Mouse (Mus musculus): ENCODE measurements at regions not wholly inside any gene's neighbourhood (a gene's known extent, or its start where the extent isn't known, plus 50 kb on each side); places are given as distances from the start of the nearest gene placed in this dataset.
"Not testable (repeated sequence)": the region's sequence is repeated elsewhere in the genome, so short reads cannot be mapped to it uniquely, and the experiment has no call there.

DNA sequence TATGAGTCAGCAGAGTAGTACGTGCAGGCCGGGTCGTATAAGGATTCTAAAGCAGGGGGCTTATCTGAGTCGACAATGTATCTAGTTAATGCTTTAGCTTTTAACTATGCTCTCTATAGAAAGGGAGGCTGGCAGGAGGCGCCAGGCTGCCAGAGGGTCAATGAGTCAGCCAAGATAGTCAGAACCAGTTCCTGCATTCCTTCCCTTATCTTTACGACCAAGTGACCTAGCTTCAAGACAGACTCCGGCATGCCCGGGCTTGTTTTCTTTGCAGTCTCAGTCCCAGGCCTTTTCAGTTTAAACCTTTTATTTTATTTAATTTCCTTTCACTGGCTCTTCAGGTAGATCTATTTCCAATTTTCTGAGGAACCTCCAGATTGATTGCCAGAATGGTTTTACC, 374.0 kb upstream of the Nrxn1 start:
- DNase-seq: no peak

DNA sequence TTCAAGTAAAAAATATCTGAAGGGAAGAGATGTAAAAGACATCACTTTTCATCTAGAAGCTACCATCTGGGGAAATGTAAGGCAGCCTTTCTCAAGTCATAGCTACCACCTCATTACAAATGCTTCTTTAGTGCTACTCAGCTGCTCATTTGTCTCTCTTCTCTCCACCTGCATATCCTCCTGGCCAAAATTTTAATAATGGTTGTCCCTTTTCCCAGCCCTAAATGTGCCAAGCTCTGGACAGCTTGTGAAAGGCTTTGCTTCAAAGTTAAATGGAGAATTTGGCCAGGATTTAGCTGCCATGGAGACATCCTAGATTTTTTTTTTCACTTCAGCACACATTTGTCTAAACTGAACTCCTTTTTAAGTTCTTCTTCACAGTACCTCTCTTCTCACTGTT, 358.8 kb upstream of the Nrxn1 start:
- DNase-seq: no peak

DNA sequence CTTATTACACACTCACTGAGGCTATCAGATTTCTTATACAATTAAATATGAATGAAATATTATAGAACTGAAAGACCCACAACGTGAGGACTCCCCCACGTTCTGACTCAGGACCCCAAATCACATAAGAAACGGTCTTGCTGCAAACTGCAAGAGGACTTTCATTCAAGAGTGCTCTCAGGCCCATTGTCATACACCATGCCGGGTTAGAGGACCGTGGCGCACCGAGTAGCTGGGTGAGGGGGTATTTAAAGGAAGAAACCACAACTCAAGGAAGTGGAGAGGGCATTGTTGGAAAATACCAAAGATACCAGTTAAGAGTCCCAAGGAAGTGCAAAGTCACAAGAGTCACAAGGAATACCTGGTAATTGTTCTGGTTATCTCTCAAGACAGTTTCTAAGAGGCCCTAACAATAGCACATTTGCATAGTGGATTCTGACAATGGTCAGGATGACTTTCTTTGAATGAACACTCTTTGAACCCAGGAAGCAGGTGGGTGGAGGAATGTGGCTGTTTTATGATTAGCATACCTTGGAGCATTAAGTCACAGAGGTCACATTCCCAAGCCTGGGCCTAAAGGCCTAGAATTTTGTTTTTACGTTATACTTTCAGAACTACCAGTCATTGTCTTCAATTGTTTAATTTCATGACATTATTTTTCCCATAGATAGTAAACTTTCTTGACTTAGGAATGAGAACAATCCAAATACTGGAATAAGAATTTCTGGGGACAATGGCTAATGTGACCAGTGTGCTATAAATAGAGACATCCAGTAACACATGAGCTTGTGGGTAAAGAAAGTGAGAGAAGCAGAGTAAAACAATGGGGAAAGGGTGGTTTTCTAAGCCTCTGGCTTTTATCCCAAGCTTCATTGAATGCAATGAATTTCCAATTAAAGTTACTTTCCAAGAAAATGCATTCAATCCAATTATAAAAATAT, 339.2 kb upstream of the Nrxn1 start:
- not testable (repeated sequence) for DNase-seq

DNA sequence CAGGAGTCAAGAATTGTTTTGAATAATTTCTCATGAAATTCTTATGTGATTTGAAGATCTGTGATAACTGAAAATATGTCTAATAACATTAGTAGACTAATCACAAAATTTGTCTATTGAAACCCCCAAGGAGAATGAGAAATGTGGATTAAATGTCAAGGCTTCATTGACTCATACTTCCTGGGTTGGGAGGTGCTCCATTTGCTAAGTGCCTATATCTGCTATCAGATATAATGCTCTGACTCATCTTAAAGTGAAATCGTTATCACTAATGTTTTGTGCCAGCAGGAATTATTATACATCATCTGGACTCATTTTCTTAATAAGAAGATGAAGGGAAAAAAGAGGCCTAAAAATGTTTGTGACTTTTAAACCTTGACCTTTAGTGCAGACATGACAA, 337.5 kb upstream of the Nrxn1 start:
- DNase-seq: no peak

DNA sequence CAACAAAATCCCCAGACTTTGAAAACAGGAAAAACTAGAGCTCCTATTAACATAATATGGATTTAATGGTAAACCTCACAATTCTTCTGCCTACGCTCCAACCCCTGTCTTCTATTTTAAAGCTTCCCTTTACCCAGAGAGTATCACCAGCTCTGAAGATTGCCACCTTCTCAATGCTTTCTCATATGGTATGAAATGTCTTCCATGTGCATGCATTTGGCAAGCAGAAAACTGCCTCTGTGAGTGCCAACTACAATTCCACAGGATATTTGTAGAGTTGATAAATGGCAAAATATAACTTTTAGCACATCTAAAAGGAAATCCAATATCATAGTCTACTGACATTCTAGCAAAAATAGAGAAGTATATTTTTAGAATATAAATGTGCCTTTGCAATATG, 332.2 kb upstream of the Nrxn1 start:
- DNase-seq: no peak

DNA sequence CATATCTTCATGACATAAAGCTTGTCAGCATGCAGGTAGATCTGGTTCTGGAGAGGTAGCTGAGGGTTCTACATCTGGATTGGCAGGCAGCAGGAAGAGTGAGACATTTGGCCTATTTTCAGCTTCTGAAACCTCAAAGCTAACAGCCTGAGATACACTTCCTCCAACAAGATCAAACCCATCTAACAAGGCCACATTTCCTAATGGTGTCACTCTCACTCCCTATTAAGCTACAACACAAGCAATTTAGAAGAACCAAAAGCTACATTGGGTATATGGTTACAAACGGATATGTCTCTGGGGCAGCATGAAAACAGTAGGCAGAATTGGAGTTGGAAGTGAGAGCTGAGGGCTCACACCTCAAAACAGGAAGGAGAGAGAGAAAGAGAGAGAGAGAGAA, 325.7 kb upstream of the Nrxn1 start:
- no peak for DNase-seq

DNA sequence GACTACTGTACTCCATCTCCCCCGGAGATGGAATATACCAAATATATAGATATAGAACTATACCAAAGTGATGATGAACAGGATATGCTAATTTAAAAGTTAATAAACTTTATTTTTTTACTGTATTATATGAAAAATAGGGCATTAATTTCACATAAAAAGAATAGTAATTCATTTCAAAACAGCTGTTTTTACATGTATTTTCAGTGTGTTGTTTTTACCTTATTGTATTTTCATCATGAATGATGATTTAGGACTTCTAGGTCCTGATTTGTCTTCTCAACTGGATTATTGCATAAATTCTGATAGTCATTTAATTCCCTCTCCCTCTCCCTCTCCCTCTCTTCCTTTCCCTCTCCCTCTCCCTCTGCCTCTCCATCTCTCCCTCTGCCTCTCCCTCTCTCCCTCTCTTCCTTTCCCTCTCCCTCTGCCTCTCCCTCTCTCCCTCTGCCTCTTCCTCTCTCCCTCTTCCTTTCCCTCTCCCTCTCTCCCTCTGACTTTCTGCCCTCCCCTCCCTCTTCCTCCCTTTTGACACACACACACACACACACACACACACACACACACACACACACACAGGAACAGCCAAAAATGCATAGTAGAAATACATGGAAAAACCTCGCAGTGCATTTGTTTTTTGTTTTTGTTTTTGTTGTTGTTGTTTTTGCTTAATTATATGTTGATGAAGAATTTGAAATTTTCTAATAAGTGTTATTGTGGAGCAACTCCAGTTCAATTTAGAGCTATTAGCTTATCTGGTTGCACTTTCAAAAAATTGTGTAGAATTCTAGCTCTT, 298.3 kb upstream of the Nrxn1 start:
- no peak for DNase-seq

DNA sequence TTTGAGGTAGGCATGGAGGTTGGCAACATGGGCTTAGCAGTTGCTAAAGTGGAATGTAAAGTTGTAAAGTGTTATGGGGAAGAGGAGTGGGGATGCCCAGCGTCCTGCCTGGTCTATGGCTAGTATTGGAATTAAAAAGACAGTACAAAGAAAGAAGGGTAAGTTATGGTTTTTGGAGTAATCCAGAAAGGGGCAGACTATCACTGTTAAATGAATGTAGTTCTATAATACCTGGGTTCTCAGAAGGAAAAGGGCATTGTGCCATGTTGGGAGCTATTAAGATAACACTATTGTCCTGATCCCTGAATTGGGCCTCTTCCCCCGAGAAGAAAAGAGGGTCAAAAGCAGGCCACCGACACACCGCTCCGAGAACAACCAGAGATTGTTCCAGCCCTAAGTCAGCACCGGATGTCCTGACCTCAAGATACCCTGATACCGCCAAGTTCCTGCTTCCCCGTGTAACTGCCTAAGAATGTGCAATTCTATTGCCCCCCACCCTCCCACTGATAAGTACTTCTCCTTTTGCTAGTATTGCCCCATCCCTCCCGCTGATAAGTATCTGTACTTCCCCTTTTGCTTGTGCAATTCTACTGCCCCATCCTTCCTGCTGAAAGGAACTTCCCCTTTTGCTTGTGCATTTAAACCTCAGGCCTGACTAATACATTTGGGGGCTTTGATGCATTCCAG, 297.2 kb upstream of the Nrxn1 start:
- DNase-seq: peak in 1 of 2 experiments; percentile 1

DNA sequence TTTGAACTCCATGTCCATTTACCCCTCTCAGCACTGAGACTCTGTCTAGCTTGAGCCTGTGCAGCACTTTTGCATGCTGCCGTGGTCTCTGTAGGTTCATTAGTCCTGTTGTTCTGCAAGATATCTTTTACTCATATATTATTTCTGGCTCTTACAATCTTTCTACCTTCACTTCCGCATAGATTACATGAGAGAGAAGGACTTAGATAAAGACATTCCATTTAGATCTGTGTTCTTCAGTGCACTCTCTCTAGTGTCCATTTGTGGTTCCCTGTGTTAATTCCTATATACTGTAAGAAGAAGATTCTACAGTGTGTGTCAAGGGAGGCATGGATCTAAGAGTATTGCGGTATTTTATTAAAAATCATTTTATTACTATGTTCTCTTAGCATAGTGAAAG, 295.6 kb upstream of the Nrxn1 start:
- DNase-seq: no peak

DNA sequence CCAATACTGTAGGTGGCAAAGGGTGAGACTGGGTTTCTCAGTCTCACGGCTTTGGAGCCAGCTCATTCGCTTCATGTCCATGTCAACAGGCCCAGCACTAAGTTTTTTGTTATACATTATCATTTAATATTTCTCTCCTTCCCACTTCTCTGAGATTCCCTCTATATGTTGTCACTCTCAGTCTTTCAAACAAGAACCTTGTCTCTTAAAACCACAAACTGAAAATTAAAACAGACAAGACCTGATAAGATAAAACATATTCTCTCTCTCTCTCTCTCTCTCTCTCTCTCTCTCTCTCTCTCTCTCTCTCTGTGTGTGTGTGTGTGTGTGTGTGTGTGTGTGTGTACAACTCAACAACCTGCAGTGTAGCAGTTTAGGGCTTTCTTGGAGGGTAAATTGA, 295.2 kb upstream of the Nrxn1 start:
- DNase-seq: no peak

DNA sequence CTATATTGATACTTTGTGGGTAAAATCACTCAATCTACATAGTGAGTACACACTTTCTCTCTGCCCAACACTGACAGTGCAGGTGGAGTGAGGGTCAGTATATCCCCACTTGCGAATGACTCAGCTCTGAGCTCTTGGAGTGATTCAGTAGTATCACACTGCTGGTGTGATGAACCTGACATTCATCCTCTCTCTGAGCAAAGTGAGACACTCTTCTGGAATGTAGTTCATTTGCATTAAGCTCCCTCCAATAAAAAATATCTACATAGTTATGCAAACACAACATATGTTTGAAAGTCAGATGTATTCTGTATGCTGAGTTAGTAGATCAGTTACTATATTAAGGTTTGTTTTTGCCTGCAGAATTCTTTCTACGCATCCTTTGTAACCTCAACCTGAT, 293.1 kb upstream of the Nrxn1 start:
- no peak for DNase-seq

DNA sequence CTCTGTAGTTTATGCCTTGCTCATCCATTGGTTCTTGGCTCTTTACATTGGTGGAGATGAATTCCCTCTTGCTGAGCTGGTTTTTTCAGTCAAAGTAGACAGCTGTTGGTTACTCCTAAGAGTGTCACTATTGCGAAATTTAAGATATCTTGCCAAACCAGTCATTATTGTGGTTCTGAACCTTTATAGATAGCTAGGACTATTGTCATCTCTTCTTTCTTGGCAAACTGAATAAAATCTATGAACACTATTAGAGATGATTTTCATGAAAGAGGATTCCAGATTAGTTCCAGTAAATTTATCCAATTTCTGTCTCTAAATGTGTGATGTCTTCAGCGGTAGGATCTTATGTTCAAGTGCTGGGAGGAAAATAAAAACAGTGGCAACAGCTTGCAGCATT, 275.3 kb upstream of the Nrxn1 start:
- DNase-seq: no peak

DNA sequence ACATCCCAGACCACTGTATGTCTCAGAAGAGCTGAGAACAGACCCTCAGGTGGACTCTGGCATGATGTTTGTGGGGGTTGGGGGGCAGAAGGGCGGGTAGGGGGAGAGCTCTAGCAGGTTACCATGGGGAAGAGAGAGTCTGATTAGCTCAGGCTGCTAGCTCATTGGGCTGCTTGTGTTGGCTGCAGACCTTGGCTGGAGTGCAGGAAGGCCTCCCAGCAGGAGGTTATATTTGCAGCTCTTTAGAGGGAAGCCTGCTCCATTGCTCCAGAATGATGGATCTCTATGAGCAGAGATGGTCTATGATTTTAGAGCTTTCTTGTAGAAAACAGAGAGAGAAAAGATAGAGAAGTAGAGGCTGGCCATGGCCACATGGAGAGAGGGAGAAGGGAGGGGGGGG, 268.4 kb upstream of the Nrxn1 start:
- DNase-seq: no peak

DNA sequence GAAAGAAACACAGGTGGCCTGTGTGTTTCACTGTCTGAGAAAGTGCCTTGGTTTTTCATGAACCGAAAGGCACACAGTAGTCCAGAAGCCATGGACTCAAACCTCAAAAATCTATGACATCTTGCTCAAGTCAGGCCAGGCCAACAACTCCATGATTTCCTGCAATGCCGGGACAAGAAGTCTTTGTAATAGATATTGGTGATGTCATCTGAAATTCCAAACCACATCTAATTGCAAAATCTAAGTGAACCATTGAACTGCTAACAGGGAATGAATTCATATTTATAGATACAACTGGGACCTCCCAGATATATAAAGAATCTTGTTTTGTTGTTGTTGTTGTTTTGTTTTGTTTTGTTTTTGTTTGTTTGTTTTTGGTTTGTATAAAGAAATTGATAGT, 259.2 kb upstream of the Nrxn1 start:
- no peak for DNase-seq

DNA sequence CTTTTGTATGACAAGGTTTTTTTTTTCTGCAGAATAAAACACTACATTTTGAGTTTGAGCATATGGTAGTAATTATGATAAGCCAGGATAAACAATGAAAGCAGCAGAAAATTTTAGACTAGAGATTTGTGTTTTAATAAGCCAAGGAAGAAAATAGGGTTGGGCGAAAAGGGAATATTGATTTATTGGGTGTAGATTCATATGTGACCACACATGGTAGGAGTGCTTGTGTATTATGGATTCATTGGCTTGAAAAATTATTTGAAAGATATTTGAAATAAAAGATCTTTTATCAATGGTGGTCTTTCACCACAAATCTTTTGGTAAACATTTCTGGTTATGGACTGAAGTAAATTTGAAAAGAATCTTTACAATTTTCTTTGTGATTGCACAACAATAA, 244.0 kb upstream of the Nrxn1 start:
- DNase-seq: no peak

DNA sequence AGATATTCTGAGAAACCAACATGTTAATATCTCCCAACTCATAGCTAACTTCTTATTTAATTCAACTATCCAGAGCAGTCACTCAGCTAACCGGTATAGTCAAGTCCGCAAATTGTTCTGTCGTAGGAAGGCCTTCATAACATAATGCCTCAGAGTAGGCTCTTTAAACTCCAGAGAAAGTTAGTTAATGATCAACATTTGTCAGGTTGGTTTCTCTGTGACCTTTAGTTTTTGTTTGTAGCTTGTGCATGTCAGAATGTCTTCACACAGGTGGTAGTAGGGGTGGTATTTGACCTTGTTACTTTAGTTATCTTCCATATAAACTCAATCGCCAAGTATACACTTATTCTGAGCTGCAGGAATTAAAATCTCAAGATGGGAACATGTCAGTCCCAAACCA, 240.9 kb upstream of the Nrxn1 start:
- DNase-seq: no peak

DNA sequence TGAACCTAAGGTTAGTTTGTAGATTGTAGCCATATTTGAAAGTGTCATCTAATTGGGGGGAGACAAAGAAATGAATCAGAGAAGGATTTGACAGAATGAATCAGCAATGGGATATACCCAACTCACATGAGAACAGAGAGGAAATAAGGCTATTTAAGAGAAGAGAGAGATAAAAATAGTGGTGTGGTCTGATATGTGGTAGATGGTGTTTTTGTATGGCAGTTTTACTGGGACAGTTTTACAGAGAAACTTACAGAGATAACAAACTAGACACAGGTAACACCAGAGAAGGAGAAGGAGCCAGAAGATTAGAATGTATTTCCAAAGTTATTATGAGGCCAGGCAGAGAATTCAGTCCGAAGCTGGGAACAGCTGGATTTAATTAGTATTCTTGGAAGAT, 240.3 kb upstream of the Nrxn1 start:
- DNase-seq: no peak

DNA sequence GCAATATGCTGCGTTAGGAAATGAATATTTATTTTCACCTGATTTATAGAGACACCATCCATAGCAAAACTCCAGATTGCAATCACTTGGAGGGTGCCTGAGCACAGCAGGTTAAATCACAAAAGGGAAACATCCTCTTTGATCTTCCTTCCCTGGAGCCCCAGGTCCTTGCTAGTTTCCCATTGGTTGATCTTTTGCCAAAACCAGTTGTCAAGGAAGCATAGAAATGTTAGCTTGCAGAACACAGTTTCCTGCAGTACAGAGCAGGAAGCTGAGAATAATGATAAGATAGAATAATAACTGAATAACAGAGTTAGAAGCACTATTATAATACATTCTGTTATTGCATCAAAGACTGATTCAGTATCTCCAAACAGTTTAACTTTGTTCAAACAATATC, 231.5 kb upstream of the Nrxn1 start:
- DNase-seq: peak in 1 of 2 experiments; percentile 5

DNA sequence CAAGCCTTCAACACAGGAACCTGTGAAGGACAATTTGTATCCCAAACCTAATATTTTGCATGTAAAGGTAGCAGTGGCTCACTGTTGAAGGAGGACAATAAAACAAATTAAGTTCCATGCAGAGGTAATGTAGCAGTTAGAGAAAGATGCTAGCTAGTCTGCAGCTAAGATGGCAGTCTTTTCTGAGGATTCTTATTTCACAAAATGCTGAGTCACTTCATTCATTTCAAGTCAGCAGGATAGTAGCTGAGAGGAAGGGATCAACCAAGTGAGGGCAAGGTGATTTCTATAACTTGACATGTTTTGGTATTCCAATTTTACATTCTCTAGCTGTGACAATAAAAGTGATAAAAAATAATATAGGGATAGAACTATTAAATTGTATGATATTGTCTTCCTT, 194.0 kb upstream of the Nrxn1 start:
- no peak for DNase-seq

DNA sequence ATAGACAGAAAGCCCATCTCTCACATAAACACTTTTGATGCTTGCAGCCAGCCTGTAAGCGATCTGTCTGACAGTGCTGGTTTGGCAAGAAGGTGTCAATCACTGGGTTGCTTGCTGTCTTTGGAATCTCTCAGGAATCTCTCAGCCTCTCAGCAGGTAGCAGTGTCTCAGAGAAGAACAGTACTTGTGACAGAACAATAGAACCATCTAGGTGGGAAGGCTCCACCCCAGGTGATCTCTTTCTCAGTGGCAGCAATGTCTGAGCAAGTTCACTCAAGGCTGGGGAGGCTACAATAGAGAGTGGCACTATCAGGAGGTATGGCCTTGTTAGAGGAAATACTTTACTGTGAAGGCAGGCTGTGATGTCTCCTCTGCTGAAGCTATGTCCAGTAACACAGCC, 181.5 kb upstream of the Nrxn1 start:
- no peak for DNase-seq

DNA sequence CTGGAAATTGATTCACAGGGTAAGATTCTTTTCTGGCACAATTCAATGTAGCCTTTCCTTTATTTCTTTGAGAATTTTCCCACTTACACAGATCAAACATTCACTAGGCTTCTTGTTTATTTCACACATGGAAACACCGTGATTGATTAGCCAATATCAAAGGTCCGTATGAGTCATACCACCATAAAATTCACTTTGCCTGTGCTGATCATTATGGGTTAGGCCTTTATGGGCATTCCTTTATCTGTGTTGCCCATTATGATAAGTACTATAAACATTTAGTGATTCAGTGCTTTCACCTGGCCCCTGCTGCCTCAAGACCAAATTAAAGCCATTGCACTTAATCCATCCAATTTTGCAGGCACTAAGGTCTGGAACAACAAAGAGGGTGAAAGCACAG, 145.8 kb upstream of the Nrxn1 start:
- DNase-seq: no peak

DNA sequence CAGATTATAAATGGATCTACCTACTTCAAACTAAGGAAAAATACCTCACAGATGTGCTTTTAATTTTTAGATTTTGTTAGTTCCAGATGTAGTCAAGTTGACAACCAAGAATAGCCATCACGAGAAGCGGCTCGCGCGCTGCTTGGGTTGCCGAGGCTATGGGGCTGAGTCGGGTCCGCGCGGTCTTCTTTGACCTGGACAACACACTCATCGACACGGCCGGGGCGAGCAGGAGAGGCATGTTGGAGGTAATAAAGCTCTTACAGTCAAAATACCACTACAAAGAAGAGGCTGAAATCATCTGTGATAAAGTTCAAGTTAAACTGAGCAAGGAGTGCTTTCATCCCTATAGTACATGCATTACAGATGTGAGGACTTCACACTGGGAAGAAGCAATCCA, 143.8 kb upstream of the Nrxn1 start:
- not testable (repeated sequence) for DNase-seq

DNA sequence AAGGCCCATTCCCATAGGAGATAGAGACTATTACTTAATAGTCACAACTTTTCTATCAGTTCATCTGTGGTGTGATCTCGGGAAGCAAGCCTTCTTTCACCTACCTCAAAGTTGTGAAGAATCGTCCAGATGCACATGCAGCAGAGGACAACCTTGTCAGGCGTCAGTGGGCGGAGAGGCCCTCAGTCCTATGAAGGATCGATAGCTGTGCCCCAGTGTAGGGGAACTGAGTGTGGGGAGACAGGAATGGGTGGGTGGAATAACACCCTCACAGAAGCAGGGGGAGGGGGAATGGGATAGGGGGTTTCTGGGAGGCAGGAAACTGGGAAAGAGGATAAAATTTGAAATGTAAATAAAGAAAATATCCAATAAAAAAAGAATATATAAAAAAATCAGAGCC, 133.5 kb upstream of the Nrxn1 start:
- no peak for DNase-seq

DNA sequence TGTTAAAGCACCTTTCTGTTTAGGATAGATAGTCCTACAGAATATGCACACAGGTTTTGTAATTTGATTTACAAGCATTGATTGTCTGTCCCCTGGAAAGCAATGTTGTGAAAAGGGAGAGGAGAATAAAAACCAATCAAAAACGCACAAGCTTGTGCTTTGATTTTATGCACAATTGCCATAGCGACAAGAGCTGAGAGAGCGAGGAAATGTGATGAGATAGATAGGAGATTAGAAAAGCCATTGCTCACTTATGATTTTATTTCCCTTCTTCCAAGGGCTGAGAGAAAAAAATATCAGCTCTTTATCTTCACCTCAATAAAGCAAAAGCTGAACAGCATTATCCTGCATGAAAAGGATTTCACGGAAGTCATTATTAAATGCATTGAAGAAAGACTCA, 133.0 kb upstream of the Nrxn1 start:
- DNase-seq: no peak

Measured in kidney, postnatal 25 days (tissue).